Mouse (Mus musculus) heart, adult 2 months (tissue): ENCODE measurements around the gene Kalrn. TPM values are rescaled to one million over a fixed set of nuclear protein-coding genes. Genes with fewer than 3 reads are reported as not detected.
"Not testable (repeated sequence)": the region's sequence is repeated elsewhere in the genome, so short reads cannot be mapped to it uniquely, and the experiment has no call there.

Source experiments
- DNase-seq, 2 experiments: peaks; one replicate each; pipeline ENCODE4 v3.0.0; 2021
- H3K27ac ChIP-seq: fragments of 200-600 bp; 2 replicates; pipeline ENCODE4 v1.8.1; 2022
- H3K27me3 ChIP-seq: fragments of 200-500 bp; 2 replicates; pipeline ENCODE4 v1.6.1; 2012; ENCODE audit warnings: mild to moderate bottlenecking, low read length, inconsistent platforms, mixed read lengths; ENCODE audit not compliant: control insufficient read depth, insufficient read depth
- H3K36me3 ChIP-seq: fragments of 200-500 bp; 2 replicates; pipeline ENCODE4 v1.6.1; 2012; ENCODE audit warnings: low read length, inconsistent platforms; ENCODE audit not compliant: control insufficient read depth, insufficient read depth
- H3K4me1 ChIP-seq: fragments of 200-500 bp; 2 replicates; pipeline ENCODE4 v1.6.1; 2011; ENCODE audit warnings: low read length; ENCODE audit not compliant: control insufficient read depth, insufficient read depth
- H3K4me3 ChIP-seq: fragments of 200-600 bp; 2 replicates; pipeline ENCODE4 v1.8.1; 2022
- H3K79me2 ChIP-seq: fragments of 200-500 bp; replicated peaks from 2 replicates; pipeline ENCODE4 v1.6.1; 2012; ENCODE audit warnings: mild to moderate bottlenecking, inconsistent platforms, low read length, moderate library complexity, mixed read lengths; ENCODE audit not compliant: control insufficient read depth, insufficient read depth
- H3K9ac ChIP-seq: fragments of 200-500 bp; 2 replicates; pipeline ENCODE4 v1.6.1; 2012; ENCODE audit warnings: low read depth, mild to moderate bottlenecking, control low read depth, inconsistent platforms, low read length, mixed read lengths
- CTCF ChIP-seq: fragments of 200-600 bp; IDR thresholded peaks from 2 replicates; pipeline ENCODE4 v1.8.1; 2022; ENCODE audit warnings: antibody characterized with exemption, mild to moderate bottlenecking, moderate library complexity
- EP300 ChIP-seq: fragments of 200-500 bp; IDR thresholded peaks from 2 replicates; pipeline ENCODE4 v1.6.1; 2011; ENCODE audit warnings: low read depth, low read length, control low read depth; ENCODE audit not compliant: insufficient read depth
- POLR2A ChIP-seq: fragments of 200-500 bp; IDR thresholded peaks from 2 replicates; pipeline ENCODE4 v1.6.1; 2011; ENCODE audit warnings: mild to moderate bottlenecking, low read depth, low read length, control low read depth; ENCODE audit not compliant: insufficient read depth
- WGBS: fragments of 180-500 bp; shearing (Covaris S2); methylation state at CpG from one replicate; pipeline ENCODE4 v1.1.7; 2018; 5-methylcytosine and 5-hydroxymethylcytosine counted together
- intact Hi-C: fragments of 180-260 bp; cut with DNase I; formaldehyde crosslinking; loops from one replicate; pipeline ENCODE4 v1.15.1; 2025
- polyA plus RNA-seq: library from polyadenylated mRNA; depleted of rRNA; stranded (reverse); fragments of >200 nt; gene quantifications from 2 replicates; pipeline ENCODE4 v1.2.3, GENCODE M21; 2012
- total RNA-seq, 2 experiments: library from RNA; stranded (reverse); gene quantifications; 2 replicates each; pipeline ENCODE4 v1.2.3; 2021

The Kalrn gene
- total and polyA plus RNA-seq, 3 experiments, result 8.2 to 31.8 (median 26.1) TPM

- H3K4me1 ChIP-seq, result peaks cover 18% of the 10 kb centered on the region
- no peaks in the 10 kb centered on the region for H3K79me2 ChIP-seq
- H3K36me3 ChIP-seq, result peaks cover 2% of the 10 kb centered on the region; the same call in 1 of the 2 replicates
- peak; percentile 41 to 72 for DNase-seq
- TF ChIP-seq CTCF (no peak), EP300 (peak; percentile 21; the same call in 1 of the 2 replicates), POLR2A (peak; percentile 60; the same call in 1 of the 2 replicates)
- no peak overlapping the region for H3K4me3 ChIP-seq
- WGBS, result 35% methylated on average over 19 of the region's 19 CpGs
- 0 out of 2 replicates have a peak overlapping the region, but pooled peaks have one; percentile 26 for H3K9ac ChIP-seq
- intact Hi-C loops, result loop anchor here (2.0 kb wide), 1 partner anchor 15 kb away; no protein-coding TSS in a partner anchor
- H3K27me3 ChIP-seq, result no peaks in the 10 kb centered on the region
- peak overlapping the region; percentile 76 for H3K27ac ChIP-seq
Observed at GRCm38 (mm10) chr16:34081683-34082438, 491.5 kb downstream of the Kalrn start.

GRCm38 (mm10) chr16:34081314-34081682 lies 492.0 kb downstream of the Kalrn start:
- H3K9ac ChIP-seq, H3K27me3 ChIP-seq, DNase-seq, H3K36me3 ChIP-seq, H3K4me3 ChIP-seq, H3K79me2 ChIP-seq: not testable (repeated sequence)
- intact Hi-C loops, result loop anchor here (2.0 kb wide), 1 partner anchor 14 kb away; no protein-coding TSS in a partner anchor
- Histone ChIP-seq H3K4me1 (peaks cover 18% of the 10 kb centered on the region), H3K27ac (peak overlapping the region; percentile 76)

GRCm38 (mm10) chr16:34080818-34081217 lies 492.5 kb downstream of the Kalrn start:
- Histone ChIP-seq H3K27ac (peak overlapping the region; percentile 84), H3K79me2 (no peaks in the 10 kb centered on the region), H3K4me3 (no peak overlapping the region), H3K27me3 (no peaks in the 10 kb centered on the region), H3K9ac (no peak overlapping the region), H3K36me3 (peaks cover 2% of the 10 kb centered on the region; the same call in 1 of the 2 replicates), H3K4me1 (peaks cover 20% of the 10 kb centered on the region)
- TF ChIP-seq POLR2A (no peak), EP300 (no peak), CTCF (no peak)
- 52% methylated on average over 6 of the region's 6 CpGs for WGBS
- no peak for DNase-seq
- intact Hi-C loops, result loop anchor here (2.0 kb wide), 1 partner anchor 14 kb away; no protein-coding TSS in a partner anchor

- H3K27ac ChIP-seq, result peak overlapping the region; percentile 84
- H3K4me3 ChIP-seq, result no peak overlapping the region
- peaks cover 2% of the 10 kb centered on the region; the same call in 1 of the 2 replicates for H3K36me3 ChIP-seq
- intact Hi-C loops, result no loop called here
- 43% methylated on average over 4 of the region's 4 CpGs for WGBS
- peaks cover 2% of the 10 kb centered on the region; the same call in 1 of the 2 replicates for H3K79me2 ChIP-seq
- H3K27me3 ChIP-seq, result no peaks in the 10 kb centered on the region
- TF ChIP-seq EP300 (no peak), CTCF (no peak), POLR2A (no peak)
- H3K9ac ChIP-seq, result no peak overlapping the region
- H3K4me1 ChIP-seq, result peaks cover 20% of the 10 kb centered on the region
- peak in 1 of 2 experiments; percentile 47 for DNase-seq
Observed at GRCm38 (mm10) chr16:34079511-34079910, 493.8 kb downstream of the Kalrn start.

GRCm38 (mm10) chr16:34078732-34079131 lies 494.6 kb downstream of the Kalrn start:
- Histone ChIP-seq H3K4me3 (no peak overlapping the region), H3K36me3 (peaks cover 2% of the 10 kb centered on the region; the same call in 1 of the 2 replicates), H3K27ac (peak overlapping the region; percentile 84), H3K79me2 (peaks cover 2% of the 10 kb centered on the region; the same call in 1 of the 2 replicates), H3K9ac (peak overlapping the region; percentile 37; the same call in 1 of the 2 replicates), H3K27me3 (no peaks in the 10 kb centered on the region), H3K4me1 (peaks cover 20% of the 10 kb centered on the region)
- no peak for DNase-seq
- no peak for TF ChIP-seq EP300
- no peak for TF ChIP-seq CTCF
- no peak for TF ChIP-seq POLR2A
- WGBS, result 53% methylated on average over 2 of the region's 2 CpGs
- intact Hi-C loops, result no loop called here

- no peak for DNase-seq
- H3K4me1 ChIP-seq, result peaks cover 10% of the 10 kb centered on the region
- no peak overlapping the region for H3K4me3 ChIP-seq
- 49% methylated on average over 3 of the region's 3 CpGs for WGBS
- intact Hi-C loops, result no loop called here
- peaks cover 2% of the 10 kb centered on the region; the same call in 1 of the 2 replicates for H3K79me2 ChIP-seq
- no peak overlapping the region for H3K27ac ChIP-seq
- no peak for TF ChIP-seq POLR2A
- no peak for TF ChIP-seq EP300
- peaks cover 2% of the 10 kb centered on the region; the same call in 1 of the 2 replicates for H3K36me3 ChIP-seq
- H3K9ac ChIP-seq, result no peak overlapping the region
- no peaks in the 10 kb centered on the region for H3K27me3 ChIP-seq
Observed at GRCm38 (mm10) chr16:34076101-34076500, 497.2 kb downstream of the Kalrn start.
